ENCODE assay signal across 36 mouse cellular contexts in genomic region chr5:139496939-139497338, GRCm38 (mm10). TPM values are rescaled to one million over a fixed set of nuclear protein-coding genes. Genes with fewer than 3 reads are reported as not detected.
DNase-seq lines count a peak whose midpoint lies in the region; ATAC-seq and TF ChIP-seq lines count a peak whose summit lies in the region.
"Had no signal": no experiment of that assay in that cellular context is flagged by ENCODE, and none has a peak within 500 bp of the region (broad histone marks: within the 10 kb centered on the region; RNA-seq: fewer than 3 reads in every experiment).

No protein-coding gene starts in this region.

- TF ChIP-seq CTCF in kidney, postnatal 0 days (IDR thresholded peaks at IDR 0.05; ENCODE audit: low read depth), result peak; percentile 6; the same call in 1 of the 2 replicates
- peak; percentile 16; the same call in 1 of the 2 replicates for TF ChIP-seq CTCF in lung, embryonic 14.5 days (IDR thresholded peaks at IDR 0.05; ENCODE audit: low read depth)
- peak; percentile 34 to 44 (median 37) for TF ChIP-seq CTCF in MEL (IDR thresholded peaks at IDR 0.05 in 2 of 3, conservative IDR thresholded peaks at IDR 0.05 in 1 of 3; ENCODE audit: control insufficient read depth in 1 of 3, insufficient read depth in 1 of 3, low read depth in 2 of 3, low read length in 3 of 3, poor library complexity in 1 of 3, severe bottlenecking in 1 of 3)
- peak; percentile 11; the same call in 1 of the 2 replicates for TF ChIP-seq CTCF in stomach, postnatal 0 days (IDR thresholded peaks at IDR 0.05; ENCODE audit: low read depth)

- H3K36me3 ChIP-seq in kidney, postnatal 0 days (ENCODE audit: insufficient read depth, low read length), result no peaks in the 10 kb centered on the region
- H3K36me3 ChIP-seq in kidney, embryonic 15.5 days, result no peaks in the 10 kb centered on the region
- no peaks in the 10 kb centered on the region for H3K36me3 ChIP-seq in lung, embryonic 14.5 days (ENCODE audit: insufficient read depth)
- no peaks in the 10 kb centered on the region for H3K36me3 ChIP-seq in MEL (ENCODE audit: control insufficient read depth in 1 of 2, insufficient read depth in 2 of 2, low read length in 2 of 2)
- no peaks in the 10 kb centered on the region for H3K36me3 ChIP-seq in stomach, postnatal 0 days (ENCODE audit: control insufficient read depth, insufficient read depth, low read length)
- H3K36me3 ChIP-seq: embryonic facial prominence, embryonic 10.5 days; embryonic facial prominence, embryonic 15.5 days; forebrain, embryonic 12.5 days; hindbrain, embryonic 13.5 days; limb, embryonic 10.5 days; limb, embryonic 15.5 days; midbrain, embryonic 12.5 days; neural tube, embryonic 13.5 days had no signal

- DNase-seq in kidney, postnatal 0 days (ENCODE audit: low spot score), result no peak
- no peak for DNase-seq in lung, embryonic 14.5 days
- no peak for DNase-seq in lung, postnatal 36 days
- no peak for DNase-seq in MEL (ENCODE audit: low read depth, low spot score)
- DNase-seq in stomach, postnatal 0 days (ENCODE audit: low spot score), result no peak
- DNase-seq: adrenal gland, postnatal 36 days; cerebellum, adult 8-10 months; cerebellum, postnatal 25 days; gastrocnemius, postnatal 25 days; heart, adult 11 months; heart, postnatal 4 days; kidney, adult 11 months; kidney, postnatal 36 days; layer of hippocampus, postnatal 36 days; lung, adult 2 months; lung, postnatal 14 days; right cerebral cortex, postnatal 4 days; thymus, postnatal 14 days had no signal

- no peak; the same call in 1 of the 2 replicates for TF ChIP-seq RAD21 in MEL (IDR thresholded peaks at IDR 0.05; ENCODE audit: low read depth, low read length)

- no peak overlapping the region for H3K4me3 ChIP-seq in kidney, postnatal 0 days (replicated peaks; ENCODE audit: low read depth, low read length)
- H3K4me3 ChIP-seq in kidney, embryonic 15.5 days (replicated peaks), result no peak overlapping the region
- no peak overlapping the region for H3K4me3 ChIP-seq in lung, embryonic 14.5 days (ENCODE audit: low read depth, low read length)
- no peak overlapping the region for H3K4me3 ChIP-seq in MEL (ENCODE audit: control insufficient read depth in 1 of 2, insufficient read depth in 1 of 2, low read depth in 2 of 2, low read length in 2 of 2)
- H3K4me3 ChIP-seq in stomach, postnatal 0 days (ENCODE audit: low read depth, low read length), result no peak overlapping the region
- H3K4me3 ChIP-seq: embryonic facial prominence, embryonic 10.5 days; embryonic facial prominence, embryonic 15.5 days; forebrain, embryonic 12.5 days; hindbrain, embryonic 13.5 days; limb, embryonic 10.5 days; limb, embryonic 15.5 days; midbrain, embryonic 12.5 days; neural tube, embryonic 13.5 days had no signal

- H3K4me1 ChIP-seq in kidney, postnatal 0 days (replicated peaks; ENCODE audit: insufficient read depth, low read length), result no peaks in the 10 kb centered on the region
- peaks cover 20% of the 10 kb centered on the region for H3K4me1 ChIP-seq in kidney, embryonic 15.5 days
- no peaks in the 10 kb centered on the region for H3K4me1 ChIP-seq in lung, embryonic 14.5 days (ENCODE audit: insufficient read depth)
- no peaks in the 10 kb centered on the region for H3K4me1 ChIP-seq in MEL (ENCODE audit: control insufficient read depth in 1 of 2, insufficient read depth in 2 of 2, low read length in 2 of 2)
- no peaks in the 10 kb centered on the region for H3K4me1 ChIP-seq in stomach, postnatal 0 days (replicated peaks; ENCODE audit: control insufficient read depth, insufficient read depth)
- H3K4me1 ChIP-seq: embryonic facial prominence, embryonic 10.5 days; embryonic facial prominence, embryonic 15.5 days; forebrain, embryonic 12.5 days; midbrain, embryonic 12.5 days had no signal

- WGBS in kidney, postnatal 0 days, result 51% methylated on average over 5 of the region's 5 CpGs
- WGBS in kidney, embryonic 15.5 days, result 55% methylated on average over 5 of the region's 5 CpGs
- WGBS in lung, embryonic 14.5 days, result 51% methylated on average over 5 of the region's 5 CpGs
- WGBS in stomach, postnatal 0 days, result 47% methylated on average over 5 of the region's 5 CpGs

- no peaks in the 10 kb centered on the region for H3K27me3 ChIP-seq in kidney, postnatal 0 days (ENCODE audit: insufficient read depth, low read length)
- peaks cover 22% of the 10 kb centered on the region for H3K27me3 ChIP-seq in kidney, embryonic 15.5 days
- peaks cover 16% of the 10 kb centered on the region; the same call in 1 of the 2 replicates for H3K27me3 ChIP-seq in lung, embryonic 14.5 days (ENCODE audit: insufficient read depth, low read length)
- peaks cover 0 to 10% of the 10 kb centered on the region in 2 experiments; a peak in 3 of 4 replicates for H3K27me3 ChIP-seq in MEL (ENCODE audit: control insufficient read depth in 1 of 2, insufficient read depth in 2 of 2, low read length in 2 of 2)
- no peaks in the 10 kb centered on the region for H3K27me3 ChIP-seq in stomach, postnatal 0 days (ENCODE audit: control insufficient read depth, insufficient read depth, low read length)
- H3K27me3 ChIP-seq: neural tube, embryonic 13.5 days; Patski had no signal

- no peak overlapping the region for H3K27ac ChIP-seq in kidney, postnatal 0 days
- no peak overlapping the region for H3K27ac ChIP-seq in kidney, embryonic 15.5 days
- no peak overlapping the region for H3K27ac ChIP-seq in lung, embryonic 14.5 days (ENCODE audit: low read depth)
- no peak overlapping the region for H3K27ac ChIP-seq in MEL (ENCODE audit: control insufficient read depth, low read depth, low read length)
- H3K27ac ChIP-seq in stomach, postnatal 0 days (replicated peaks), result no peak overlapping the region
- H3K27ac ChIP-seq: embryonic facial prominence, embryonic 10.5 days; embryonic facial prominence, embryonic 15.5 days; forebrain, embryonic 12.5 days; hindbrain, embryonic 13.5 days; limb, embryonic 10.5 days; limb, embryonic 15.5 days; midbrain, embryonic 12.5 days; neural tube, embryonic 13.5 days had no signal

- H3K4me2 ChIP-seq in kidney, postnatal 0 days (ENCODE audit: low read length), result no peak overlapping the region
- H3K4me2 ChIP-seq in kidney, embryonic 15.5 days, result no peak overlapping the region
- H3K4me2 ChIP-seq in lung, embryonic 14.5 days, result no peak overlapping the region
- H3K4me2 ChIP-seq in stomach, postnatal 0 days (replicated peaks; ENCODE audit: low read depth), result no peak overlapping the region
- H3K4me2 ChIP-seq: embryonic facial prominence, embryonic 15.5 days; forebrain, embryonic 12.5 days; heart, embryonic 11.5 days; hindbrain, embryonic 13.5 days; limb, embryonic 15.5 days; midbrain, embryonic 12.5 days; neural tube, embryonic 13.5 days had no signal

- ATAC-seq in kidney, postnatal 0 days (replicated peaks; ENCODE audit: low FRiP score, low read depth), result no peak
- ATAC-seq in kidney, embryonic 15.5 days (replicated peaks; ENCODE audit: low FRiP score), result no peak
- ATAC-seq in lung, embryonic 14.5 days (ENCODE audit: insufficient read depth), result no peak
- ATAC-seq in stomach, postnatal 0 days (ENCODE audit: low FRiP score, low TSS enrichment), result no peak
- ATAC-seq in megakaryocyte-erythroid progenitor cell, adult 5-6 weeks (replicated peaks; ENCODE audit: low FRiP score, low TSS enrichment, poor library complexity, severe bottlenecking), result no peak
- ATAC-seq: CD4-positive, CD25-positive, alpha-beta regulatory T cell, adult 4 months; Patski had no signal

- no peak for TF ChIP-seq EP300 in MEL (IDR thresholded peaks at IDR 0.05; ENCODE audit: low read depth in 1 of 2, low read length in 2 of 2)
- no peak for TF ChIP-seq EP300 in stomach, postnatal 0 days (optimal IDR thresholded peaks at IDR 0.05)

- no peak for TF ChIP-seq POLR2A in MEL (IDR thresholded peaks at IDR 0.05; ENCODE audit: control insufficient read depth in 1 of 2, insufficient read depth in 1 of 2, low read depth in 1 of 2, low read length in 2 of 2, poor library complexity in 1 of 2)

- no peaks in the 10 kb centered on the region for H3K79me2 ChIP-seq in MEL (ENCODE audit: control insufficient read depth, insufficient read depth, low read length, poor library complexity)

- H3K9ac ChIP-seq in kidney, postnatal 0 days (ENCODE audit: low read depth, low read length), result no peak overlapping the region
- H3K9ac ChIP-seq in kidney, embryonic 15.5 days, result no peak overlapping the region
- H3K9ac ChIP-seq in lung, embryonic 14.5 days, result no peak overlapping the region
- H3K9ac ChIP-seq in MEL (ENCODE audit: control insufficient read depth, low read depth, low read length, poor library complexity, severe bottlenecking), result no peak overlapping the region
- H3K9ac ChIP-seq in stomach, postnatal 0 days (ENCODE audit: low read length), result no peak overlapping the region
- H3K9ac ChIP-seq: embryonic facial prominence, embryonic 15.5 days; forebrain, embryonic 12.5 days; hindbrain, embryonic 13.5 days; limb, embryonic 15.5 days; midbrain, embryonic 12.5 days; neural tube, embryonic 13.5 days had no signal

- no peaks in the 10 kb centered on the region for H3K9me3 ChIP-seq in kidney, postnatal 0 days (replicated peaks; ENCODE audit: low read length)
- H3K9me3 ChIP-seq in kidney, embryonic 15.5 days (replicated peaks), result no peaks in the 10 kb centered on the region
- no peaks in the 10 kb centered on the region for H3K9me3 ChIP-seq in lung, embryonic 14.5 days (ENCODE audit: low read depth, low read length)
- no peaks in the 10 kb centered on the region for H3K9me3 ChIP-seq in MEL (replicated peaks; ENCODE audit: insufficient read depth, low read length)
- H3K9me3 ChIP-seq in stomach, postnatal 0 days (ENCODE audit: control insufficient read depth, low read length), result no peaks in the 10 kb centered on the region
- H3K9me3 ChIP-seq: embryonic facial prominence, embryonic 10.5 days; embryonic facial prominence, embryonic 15.5 days; forebrain, embryonic 12.5 days; hindbrain, embryonic 13.5 days; limb, embryonic 10.5 days; limb, embryonic 15.5 days; midbrain, embryonic 12.5 days; neural tube, embryonic 13.5 days had no signal

RNA-seq across cellular contexts. Expression of gene Zfand2a, which starts 12.6 kb away (rescaled TPM):
- 6.8 and 7.6 TPM in 2 replicates for polyA plus RNA-seq in kidney, postnatal 0 days (2015; fragmentation: Nextera tagmentation; extraction: Ambion mirVana)
- 9.8 and 13.2 TPM in 2 replicates for polyA plus RNA-seq in kidney, embryonic 15.5 days (2015; fragmentation: Nextera tagmentation; extraction: Ambion mirVana)
- polyA plus RNA-seq in lung, embryonic 14.5 days (2014; fragmentation: Nextera tagmentation; extraction: Ambion mirVana), result 5.3 and 6.0 TPM in 2 replicates
- 12.4 and 13.8 TPM in 2 replicates for total RNA-seq in MEL (2012; rRNA removed)
- polyA plus RNA-seq in MEL (2012; ENCODE audit: insufficient read depth in 1 of 2, insufficient read length in 2 of 2, low read depth in 1 of 2, low replicate concordance in 2 of 2, missing spikeins in 1 of 2), result 10 to 100 TPM in 1 of 2 experiments, not detected in 1; 15.3 TPM
- polyA plus RNA-seq in stomach, postnatal 0 days (2015; fragmentation: Nextera tagmentation; extraction: Ambion mirVana), result 5.3 and 6.7 TPM in 2 replicates
- total RNA-seq in megakaryocyte-erythroid progenitor cell, adult 5-6 weeks (2014; fragmentation: Nextera tagmentation), result 10.9 and 19.5 TPM in 2 replicates
- 13.6 and 14.7 TPM in 2 replicates for total RNA-seq in megakaryocyte-erythroid progenitor cell, adult 5-6 weeks (2017)

RNA-seq across cellular contexts. Expression of gene 3110082I17Rik, which starts 36.6 kb away (rescaled TPM):
- 25.6 and 26.6 TPM in 2 replicates for polyA plus RNA-seq in kidney, postnatal 0 days (2015; fragmentation: Nextera tagmentation; extraction: Ambion mirVana)
- polyA plus RNA-seq in kidney, embryonic 15.5 days (2015; fragmentation: Nextera tagmentation; extraction: Ambion mirVana), result 39.9 and 43.3 TPM in 2 replicates
- polyA plus RNA-seq in lung, embryonic 14.5 days (2014; fragmentation: Nextera tagmentation; extraction: Ambion mirVana), result 39.4 and 44.4 TPM in 2 replicates
- total RNA-seq in MEL (2012; rRNA removed), result 43.2 and 58.1 TPM in 2 replicates
- polyA plus RNA-seq in MEL (2012; ENCODE audit: insufficient read depth in 1 of 2, insufficient read length in 2 of 2, low read depth in 1 of 2, low replicate concordance in 2 of 2, missing spikeins in 1 of 2), result 10 to 100 TPM in 1 of 2 experiments, not detected in 1; 79.5 TPM
- 19.2 and 19.7 TPM in 2 replicates for polyA plus RNA-seq in stomach, postnatal 0 days (2015; fragmentation: Nextera tagmentation; extraction: Ambion mirVana)
- total RNA-seq in megakaryocyte-erythroid progenitor cell, adult 5-6 weeks (2014; fragmentation: Nextera tagmentation), result 28.0 and 31.0 TPM in 2 replicates
- 40.1 and 74.7 TPM in 2 replicates for total RNA-seq in megakaryocyte-erythroid progenitor cell, adult 5-6 weeks (2017)

RNA-seq across cellular contexts. Expression of gene Uncx, which starts 46.4 kb away (rescaled TPM):
- polyA plus RNA-seq in kidney, postnatal 0 days (2015; fragmentation: Nextera tagmentation; extraction: Ambion mirVana), result 44.8 and 50.9 TPM in 2 replicates
- polyA plus RNA-seq in kidney, embryonic 15.5 days (2015; fragmentation: Nextera tagmentation; extraction: Ambion mirVana), result 90.8 and 96.1 TPM in 2 replicates
- polyA plus RNA-seq in lung, embryonic 14.5 days (2014; fragmentation: Nextera tagmentation; extraction: Ambion mirVana), result not detected in 2 replicates
- not detected in 2 replicates for total RNA-seq in MEL (2012; rRNA removed)
- not detected for polyA plus RNA-seq in MEL (2012; ENCODE audit: insufficient read depth in 1 of 2, insufficient read length in 2 of 2, low read depth in 1 of 2, low replicate concordance in 2 of 2, missing spikeins in 1 of 2)
- polyA plus RNA-seq in stomach, postnatal 0 days (2015; fragmentation: Nextera tagmentation; extraction: Ambion mirVana), result not detected in 2 replicates
- total RNA-seq in megakaryocyte-erythroid progenitor cell, adult 5-6 weeks (2014; fragmentation: Nextera tagmentation), result not detected in 2 replicates
- not detected in 2 replicates for total RNA-seq in megakaryocyte-erythroid progenitor cell, adult 5-6 weeks (2017)
- total RNA-seq: adrenal gland, adult 18-20 months; adrenal gland, postnatal 36 days; gastrocnemius, postnatal 25 days; heart, postnatal 4 days; layer of hippocampus, adult 8-10 months; megakaryocyte progenitor cell, adult 5-6 weeks had no signal
- polyA plus RNA-seq: CD4-positive, CD25-positive, alpha-beta regulatory T cell, adult 4 months; heart, embryonic 16.5 days; lung, adult 2 months; Patski; urinary bladder, adult 2 months had no signal

Comparison
In these comparisons a context has a peak if more than half of its experiments do, and no peak if none do; other contexts are left out.
1. RNA of gene Uncx, which starts 46.4 kb away (polyA plus RNA-seq): 90.8 to 96.1 TPM in kidney, embryonic 15.5 days and 44.8 to 50.9 TPM in kidney, postnatal 0 days; not detected in lung, embryonic 14.5 days, not detected in MEL and not detected in stomach, postnatal 0 days; every median in the first group is over 10 times any median in the second.
2. Peak in every context shown above with its lines, with median percentiles within 50 percentile points of each other: CTCF ChIP-seq.